Mouse (Mus musculus) large intestine, adult 2 months (tissue): Measurements from ENCODE around the gene Fgfr2. TPM values are rescaled to one million over a fixed set of nuclear protein-coding genes. Genes with fewer than 3 reads are reported as not detected.
"Not testable (repeated sequence)": the region's sequence is repeated elsewhere in the genome, so short reads cannot be mapped to it uniquely, and the experiment has no call there.

Experiments
- DNase-seq: peaks from one replicate; pipeline ENCODE4 v3.0.0-alpha.2; 2012; ENCODE audit warnings: low read depth, low spot score
- WGBS: fragments of 180-500 bp; shearing (Covaris S2); methylation state at CpG from one replicate; pipeline ENCODE4 v1.1.7; 2018; 5-methylcytosine and 5-hydroxymethylcytosine counted together
- polyA plus RNA-seq: library from polyadenylated mRNA; depleted of rRNA; stranded (reverse); fragments of >200 nt; gene quantifications from 2 replicates; pipeline ENCODE4 v1.2.3, GENCODE M21; 2012

The Fgfr2 gene
- polyA plus RNA-seq, 1 experiment, result 35.0 TPM

DNA sequence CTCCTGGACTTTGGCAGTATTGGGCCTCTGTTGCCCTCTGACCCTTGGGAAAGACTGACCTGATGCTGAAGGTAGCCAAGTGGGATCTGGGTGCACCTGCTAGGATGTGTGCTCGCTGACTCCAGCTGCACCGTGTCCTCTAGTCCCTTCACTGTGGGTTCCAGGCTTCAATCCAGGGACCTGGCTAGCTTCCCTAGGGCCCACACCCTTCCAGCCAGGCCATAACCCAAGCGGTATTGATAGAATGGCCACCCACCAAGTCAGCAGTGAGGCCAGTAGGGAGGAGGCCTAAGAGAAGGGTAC, 452.3 kb downstream of the Fgfr2 start:
- no peak for DNase-seq
- WGBS, result 62% methylated on average over 3 of the region's 3 CpGs

DNA sequence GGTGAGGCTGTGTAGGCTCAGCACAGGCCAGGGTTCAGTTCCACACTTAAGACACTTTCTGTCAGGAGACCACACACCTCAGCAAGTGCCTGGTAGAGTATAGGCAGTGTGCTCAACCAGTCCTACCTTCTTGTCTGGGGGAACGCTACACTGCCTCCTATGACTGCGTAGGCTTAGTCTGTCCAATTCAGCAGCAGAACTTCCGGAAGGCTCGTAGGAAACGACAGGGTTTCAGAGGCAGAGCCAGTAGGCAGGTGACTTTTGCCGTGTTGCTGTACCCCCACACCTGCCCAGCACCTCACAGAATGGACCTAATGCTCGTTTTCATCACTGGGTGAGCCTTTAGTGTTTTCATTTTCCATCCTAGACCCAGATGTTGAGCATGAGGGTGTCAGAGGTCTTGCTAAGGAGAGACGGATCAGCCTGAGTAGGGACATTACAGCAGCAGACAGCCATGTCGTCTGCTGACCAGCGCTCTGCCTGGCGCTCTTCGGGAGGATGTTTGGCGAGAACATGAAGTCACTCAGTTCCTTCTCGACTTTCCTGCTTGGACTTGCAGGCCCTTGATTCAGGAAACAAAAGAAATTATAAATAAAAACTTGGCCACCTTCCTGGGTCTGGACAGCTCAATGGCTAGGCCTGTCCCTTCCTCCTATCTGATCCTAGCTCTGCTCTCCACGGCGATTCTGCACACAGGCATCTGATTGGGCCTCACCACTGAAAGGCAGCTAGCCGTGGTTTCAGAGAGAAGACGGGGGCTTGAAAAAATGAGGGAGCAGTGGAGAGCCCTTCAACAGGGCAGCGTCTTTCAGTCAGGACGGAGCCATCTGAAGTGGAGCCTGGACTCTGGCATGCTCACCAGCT, 452.9 kb downstream of the Fgfr2 start:
- 77% methylated on average over 20 of the region's 20 CpGs for WGBS
- no peak for DNase-seq

DNA sequence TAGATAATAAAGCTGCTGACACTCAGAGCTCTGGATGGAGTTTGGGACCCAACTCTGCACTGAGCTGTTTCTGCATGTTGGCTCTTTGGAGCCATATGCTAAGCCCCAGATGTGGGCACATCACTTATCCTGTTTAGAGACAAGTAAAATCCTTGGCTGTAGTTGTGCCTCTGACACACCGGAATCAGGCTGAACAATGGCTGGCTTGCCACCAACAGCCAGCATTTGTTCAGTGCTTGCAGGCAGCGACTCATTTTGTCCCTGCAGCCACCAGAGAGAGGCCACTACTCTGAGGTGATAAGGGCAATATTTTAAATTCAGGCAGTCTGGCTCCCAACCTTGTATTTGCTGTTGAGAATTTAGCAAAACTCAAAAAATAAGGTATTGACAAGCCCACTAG, 454.5 kb downstream of the Fgfr2 start:
- WGBS, result 69% methylated on average over 2 of the region's 2 CpGs

DNA sequence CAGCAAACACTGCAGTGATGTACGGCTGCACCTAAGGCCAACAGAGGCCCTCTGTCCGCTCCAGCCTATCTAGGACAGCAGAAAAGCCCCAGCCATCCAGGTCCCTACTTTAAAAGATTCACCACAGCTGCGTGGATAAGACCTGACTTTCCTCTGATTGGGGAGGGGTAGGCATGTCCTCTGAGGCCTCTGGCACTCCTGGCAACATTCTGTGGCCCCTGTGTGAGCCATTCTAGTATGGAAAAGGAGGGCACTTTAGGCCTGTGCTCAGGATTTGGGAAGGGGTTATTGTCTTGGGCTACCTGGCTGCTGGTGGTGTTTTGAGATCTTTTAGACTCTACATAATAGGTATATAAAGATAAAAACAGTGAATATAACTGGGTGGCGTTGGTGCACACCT, 456.6 kb downstream of the Fgfr2 start:
- no peak for DNase-seq
- WGBS, result 94% methylated on average over 4 of the region's 4 CpGs

More for the DNA sequence above, 454.5 kb downstream of the Fgfr2 start:
- DNase-seq, result no peak

DNA sequence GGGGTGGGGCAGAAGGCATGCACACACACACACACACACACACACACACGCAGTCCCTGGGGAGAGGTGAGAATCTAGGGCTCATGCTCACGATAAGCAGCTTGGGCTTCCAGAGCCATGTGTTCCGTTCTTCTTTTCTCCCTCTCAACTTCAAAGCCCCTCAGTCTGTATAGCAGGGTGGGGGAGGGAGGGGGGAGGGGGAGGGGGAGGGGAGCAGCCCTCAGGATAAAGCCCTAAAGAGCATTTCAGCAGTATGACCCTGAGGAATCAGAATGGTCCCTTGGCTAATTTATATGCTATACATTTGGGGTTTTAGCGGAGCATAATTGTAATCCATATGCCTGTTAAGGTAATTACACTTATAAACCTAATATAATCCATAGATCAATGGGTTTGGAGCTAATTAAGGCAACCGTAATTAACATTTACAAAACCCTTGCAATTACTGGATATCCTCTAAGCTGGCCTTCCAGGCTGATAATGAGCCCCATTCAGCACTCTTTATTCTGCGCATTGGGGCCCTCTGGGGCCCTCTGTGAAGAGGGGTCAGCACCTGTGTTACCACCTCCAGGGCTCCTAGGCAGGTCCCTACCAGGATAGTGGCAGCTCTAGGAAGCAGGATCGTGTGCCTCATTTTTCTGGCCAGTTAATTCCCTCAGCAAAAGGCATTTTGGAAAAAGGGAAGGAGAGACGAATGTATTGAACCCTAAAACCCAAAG, 457.3 kb downstream of the Fgfr2 start:
- WGBS, result 91% methylated on average over 8 of the region's 8 CpGs
- no peak for DNase-seq

DNA sequence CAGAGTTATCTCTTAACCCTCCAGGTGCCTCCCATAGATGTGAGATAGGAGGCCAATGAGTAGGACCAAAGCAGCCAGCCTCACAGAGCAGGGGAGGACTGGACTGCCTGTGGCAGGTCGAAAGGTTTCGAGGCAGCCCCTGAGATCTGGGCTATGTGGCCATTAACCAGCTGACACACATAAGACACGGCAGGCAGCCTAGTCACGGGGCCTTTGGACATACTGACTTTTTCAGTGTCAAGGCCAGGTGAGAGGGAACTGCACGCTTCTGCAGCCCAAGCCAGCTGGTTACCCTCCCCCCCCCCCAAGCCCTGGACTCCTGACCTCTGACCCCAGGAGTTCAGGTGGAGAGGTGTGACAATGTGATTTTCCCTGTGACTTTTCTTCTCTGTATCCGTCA, 458.3 kb downstream of the Fgfr2 start:
- DNase-seq, result no peak
- 81% methylated on average over 6 of the region's 6 CpGs for WGBS

DNA sequence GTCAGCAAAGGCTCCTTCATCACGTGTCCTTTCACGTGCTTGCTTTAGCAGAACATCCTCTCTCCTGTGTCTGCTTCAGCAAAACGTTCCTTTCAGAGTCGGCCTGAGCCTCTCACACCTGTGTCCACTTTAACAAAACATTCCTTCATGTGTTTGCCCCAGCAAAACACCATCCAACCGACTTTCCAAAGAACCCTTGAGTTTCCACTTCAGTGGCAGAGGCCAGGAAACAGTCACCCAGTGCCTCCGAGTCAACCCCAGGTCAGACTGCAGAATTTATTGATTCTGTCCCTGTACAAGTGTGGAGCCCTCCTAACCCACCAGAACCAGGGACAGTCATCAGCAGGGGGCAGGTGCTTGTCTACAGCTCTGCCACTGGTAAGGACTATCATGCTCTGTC, 460.3 kb downstream of the Fgfr2 start:
- 60% methylated on average over 6 of the region's 6 CpGs for WGBS
- DNase-seq, result not testable (repeated sequence)

DNA sequence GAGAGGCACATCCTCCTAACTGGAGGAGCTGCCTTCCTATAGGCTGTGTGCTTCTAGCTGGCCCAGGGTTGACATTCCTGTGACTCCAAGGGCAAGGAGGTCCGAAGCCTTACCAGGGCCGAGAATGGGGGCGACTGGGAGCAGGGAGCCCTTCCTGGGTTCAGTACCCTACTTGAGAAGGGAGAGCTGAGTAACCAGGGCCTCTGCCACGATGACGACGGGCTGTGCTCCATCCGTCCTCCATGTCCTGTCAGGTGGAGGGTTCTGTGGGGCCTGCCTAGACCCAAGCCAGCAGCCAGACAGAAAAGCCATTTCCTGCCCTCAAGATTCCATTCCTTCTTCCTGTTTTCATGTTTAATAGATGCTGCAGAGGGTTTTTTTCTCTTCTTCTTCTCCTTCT, 463.5 kb downstream of the Fgfr2 start:
- no peak for DNase-seq
- 76% methylated on average over 7 of the region's 7 CpGs for WGBS

DNA sequence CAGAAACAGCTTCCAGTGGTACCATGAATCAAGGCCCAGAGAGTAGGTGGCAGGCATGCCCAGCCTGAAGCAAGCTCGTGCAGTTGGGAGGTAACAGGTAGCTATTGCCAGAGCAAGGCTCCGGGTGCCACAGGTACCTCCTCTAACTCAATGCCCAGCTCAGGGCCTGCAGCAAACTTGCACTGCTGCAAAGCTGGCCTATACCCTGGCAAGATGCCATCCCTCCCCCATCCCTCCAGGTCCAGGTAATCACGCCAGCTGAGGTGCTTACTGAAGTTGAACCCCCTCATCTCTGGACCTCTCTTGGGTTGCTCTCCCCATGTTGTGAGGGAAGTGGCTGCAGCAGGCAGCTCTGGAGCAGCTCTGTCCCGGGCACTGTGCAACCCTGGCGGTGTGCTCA, 464.5 kb downstream of the Fgfr2 start:
- WGBS, result 84% methylated on average over 5 of the region's 5 CpGs
- no peak for DNase-seq

DNA sequence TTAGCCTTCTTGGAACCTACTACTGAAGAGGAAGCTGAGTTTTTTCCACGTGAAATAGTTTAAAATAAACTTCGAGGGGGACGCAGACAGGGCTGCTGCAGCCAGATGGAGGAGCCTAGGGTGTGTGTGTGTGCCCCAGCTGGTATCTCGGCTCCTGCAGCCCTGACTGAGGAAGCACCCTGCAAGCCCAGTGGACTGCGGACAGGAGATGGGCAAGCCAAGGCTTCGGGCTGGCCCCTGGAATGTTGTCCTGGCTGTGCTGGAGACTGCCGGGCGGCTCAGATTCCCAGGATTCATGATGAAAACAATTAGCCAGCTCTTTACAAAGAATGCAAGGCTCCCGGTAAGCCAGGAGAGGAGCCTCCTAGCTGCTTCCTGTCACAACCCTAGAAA, 465.1 kb downstream of the Fgfr2 start:
- no peak for DNase-seq

DNA sequence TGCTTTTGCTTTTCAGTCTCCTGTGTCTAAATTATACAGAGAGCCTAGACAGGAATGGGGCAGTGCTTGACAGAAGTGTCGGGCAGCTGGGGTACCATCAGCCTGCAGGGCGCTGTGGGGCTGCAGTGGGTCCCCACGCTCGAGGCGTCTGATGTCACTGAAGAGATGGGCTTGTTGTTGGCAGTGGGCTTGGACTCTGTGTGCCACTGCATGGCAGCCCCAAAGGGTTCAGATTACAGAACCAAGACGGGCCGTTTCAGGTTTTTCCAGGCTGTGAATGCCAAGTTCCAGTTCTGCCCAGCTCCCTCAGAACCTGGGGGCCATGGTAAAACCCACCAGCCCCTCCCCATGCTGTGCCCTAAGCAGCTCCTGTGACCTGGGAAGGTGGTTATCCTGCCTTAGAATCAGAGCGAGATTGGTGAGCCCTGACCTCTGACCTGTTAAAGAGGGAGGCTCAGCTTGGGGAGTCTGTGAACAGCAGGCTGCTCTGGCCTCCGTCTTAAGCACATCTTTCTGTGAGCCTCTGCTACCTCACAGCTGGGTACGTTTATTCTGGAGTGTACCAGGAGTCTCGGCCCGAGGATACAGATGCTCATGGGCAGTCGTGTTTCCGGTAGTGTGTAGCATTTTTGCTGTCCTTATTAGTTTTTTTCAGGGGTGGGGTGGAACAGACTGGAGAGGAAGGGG, 465.6 kb downstream of the Fgfr2 start:
- no peak for DNase-seq
- 71% methylated on average over 14 of the region's 14 CpGs for WGBS

More for the DNA sequence above, 465.1 kb downstream of the Fgfr2 start:
- WGBS, result 50% methylated on average over 9 of the region's 9 CpGs

DNA sequence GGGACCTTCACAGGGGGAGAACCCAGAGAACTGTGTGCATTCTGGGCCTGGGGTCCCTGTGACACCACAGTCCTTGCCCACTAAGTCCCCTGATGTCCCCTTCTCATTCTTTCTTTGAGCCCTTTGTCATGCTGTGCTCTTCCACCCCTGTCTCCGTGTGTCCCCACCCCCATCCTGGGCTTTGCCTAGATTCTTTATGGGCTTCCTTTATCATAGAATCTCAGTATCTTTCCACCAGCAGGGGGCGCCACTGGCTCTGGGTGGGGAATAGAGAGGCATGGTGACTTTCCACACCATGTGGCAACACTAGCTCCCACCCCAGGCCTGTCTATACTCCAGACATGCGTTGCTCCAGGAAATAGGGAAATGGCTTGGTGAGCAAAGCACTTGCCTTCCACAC, 466.6 kb downstream of the Fgfr2 start:
- 0% methylated on average over 3 of the region's 3 CpGs for WGBS
- peak; percentile 81 for DNase-seq

DNA sequence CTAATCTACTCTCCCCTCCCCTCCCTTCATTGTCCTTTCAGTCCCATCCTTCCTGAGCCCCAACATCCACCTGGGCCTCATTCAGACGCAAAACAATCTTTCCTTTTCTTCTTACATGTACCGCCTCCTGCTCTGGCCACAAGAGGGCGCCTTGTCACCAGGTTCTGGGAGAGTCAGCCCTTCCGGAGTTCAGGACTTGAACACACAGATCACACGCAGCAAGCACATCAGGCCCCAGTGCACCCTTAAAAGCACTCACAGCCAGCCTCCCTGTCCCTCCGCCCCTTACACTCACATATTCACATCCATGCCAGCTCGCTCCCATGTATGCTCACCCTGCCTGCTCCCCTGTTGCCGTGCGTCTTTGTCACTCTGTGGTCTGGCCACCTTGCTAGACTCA, 467.1 kb downstream of the Fgfr2 start:
- 15% methylated on average over 9 of the region's 9 CpGs for WGBS
- DNase-seq, result peak; percentile 75

DNA sequence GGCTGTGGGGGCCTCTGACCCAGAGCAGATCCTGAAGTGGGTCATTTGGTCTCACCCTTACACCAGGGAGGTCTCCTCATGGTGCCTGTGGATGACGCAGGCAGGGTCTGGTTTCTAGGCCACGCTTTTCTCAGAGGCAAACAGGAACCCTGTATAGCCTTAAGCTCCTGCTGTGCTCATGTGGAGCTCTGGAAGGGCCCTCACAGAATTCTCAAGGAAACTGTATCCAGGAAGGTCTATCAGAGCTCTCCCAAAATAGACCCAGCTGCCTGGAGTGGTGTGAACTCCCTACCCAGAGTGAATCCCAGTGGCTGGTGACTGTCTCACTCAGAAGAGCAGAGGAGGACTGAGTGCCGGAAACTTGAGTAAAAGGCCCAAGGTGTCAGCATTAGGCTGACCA, 468.7 kb downstream of the Fgfr2 start:
- WGBS, result 97% methylated on average over 3 of the region's 3 CpGs
- DNase-seq, result no peak

DNA sequence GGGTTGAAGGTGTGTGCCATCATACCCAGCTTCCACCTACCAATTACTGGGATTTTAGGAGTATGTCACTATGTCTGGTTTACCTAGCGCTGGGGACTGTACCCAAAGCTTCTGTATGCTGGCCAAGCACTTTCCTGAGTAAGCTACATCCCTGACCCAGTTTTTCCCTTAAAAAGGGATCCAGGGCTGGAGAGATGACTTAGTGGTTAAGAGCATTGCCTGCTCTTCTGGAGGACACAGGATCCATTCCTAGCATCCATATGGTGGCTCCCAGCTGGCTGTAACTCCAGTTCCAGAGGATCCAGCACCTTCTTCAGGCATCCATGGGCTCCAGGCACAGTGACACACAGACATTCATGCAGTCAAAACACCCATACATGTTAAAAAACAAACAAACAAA, 476.6 kb downstream of the Fgfr2 start:
- WGBS, result 96% methylated on average over 1 of the region's 1 CpGs
- no peak for DNase-seq

DNA sequence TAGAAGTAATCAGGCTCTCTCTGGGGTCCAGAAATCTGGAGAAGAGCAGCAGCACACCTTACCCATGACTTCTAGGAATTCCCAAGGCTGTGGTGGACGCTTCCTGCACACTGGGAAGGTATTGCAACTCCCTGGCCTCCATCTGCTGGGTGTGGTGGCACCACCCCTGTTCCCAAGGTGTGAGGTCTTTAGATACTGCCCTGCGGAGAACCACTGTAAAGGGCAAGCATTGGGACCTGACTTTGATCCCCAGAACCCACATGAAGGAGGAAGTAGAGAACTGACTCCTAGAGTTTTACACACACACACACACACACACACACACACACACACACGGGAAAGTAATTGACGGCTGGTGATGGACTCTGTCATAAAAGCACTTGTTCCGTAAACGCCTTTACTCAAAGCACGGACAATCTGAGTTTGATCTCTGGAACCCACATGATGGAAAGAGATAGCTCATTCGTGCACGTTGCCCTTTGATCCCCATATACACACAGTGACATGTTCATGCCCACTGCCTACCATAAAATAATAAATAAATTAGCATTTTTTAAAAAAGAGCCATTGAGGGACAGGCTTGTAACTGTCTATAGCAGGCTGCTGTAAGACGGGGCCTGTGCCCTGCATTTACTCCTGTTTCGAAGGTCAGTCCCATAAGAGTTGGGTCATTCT, 478.4 kb downstream of the Fgfr2 start:
- 33% methylated on average over 11 of the region's 11 CpGs for WGBS

DNA sequence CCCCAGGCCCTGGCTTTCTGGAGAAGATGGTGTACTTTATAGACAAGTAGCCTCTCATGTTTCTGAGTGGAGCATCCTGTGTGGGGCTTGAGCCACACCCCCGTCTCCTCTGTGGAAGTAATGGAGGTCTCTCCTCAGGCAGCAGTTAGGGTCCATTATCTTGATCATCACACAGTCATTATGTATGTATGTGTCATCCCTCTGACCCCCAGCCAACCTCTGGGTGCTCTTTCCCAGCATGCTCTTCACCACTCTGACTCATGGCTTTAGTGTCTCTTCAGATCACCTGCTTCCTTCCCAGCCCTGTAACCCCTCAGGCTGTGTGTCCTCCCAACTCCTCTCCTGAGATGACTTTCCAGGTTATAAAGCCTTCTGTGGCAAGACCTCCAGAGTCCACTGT, 481.5 kb downstream of the Fgfr2 start:
- WGBS, result 96% methylated on average over 1 of the region's 1 CpGs
- no peak for DNase-seq

More for the DNA sequence above, 478.4 kb downstream of the Fgfr2 start:
- DNase-seq, result peak; percentile 74

DNA sequence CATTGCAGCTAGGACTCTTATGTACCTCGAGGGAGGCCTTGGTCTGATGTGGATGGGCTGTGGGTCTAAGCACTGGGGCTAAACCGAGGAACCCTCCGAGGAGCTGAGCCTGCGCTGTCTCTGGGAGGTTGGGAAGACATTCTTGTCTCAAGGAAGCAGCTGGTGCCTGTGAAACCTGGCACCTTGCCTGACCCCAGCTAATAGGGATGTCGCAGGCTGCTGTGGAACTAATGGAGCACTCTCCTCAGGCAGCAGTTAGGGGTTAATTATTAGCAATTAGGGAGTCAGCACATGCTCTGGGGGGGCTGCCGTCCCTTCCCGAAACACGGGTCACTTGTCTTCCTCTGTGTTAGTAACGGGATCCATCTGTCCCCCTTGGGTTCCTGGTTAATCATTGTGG, 482.2 kb downstream of the Fgfr2 start:
- DNase-seq, result no peak
- WGBS, result 67% methylated on average over 9 of the region's 9 CpGs

DNA sequence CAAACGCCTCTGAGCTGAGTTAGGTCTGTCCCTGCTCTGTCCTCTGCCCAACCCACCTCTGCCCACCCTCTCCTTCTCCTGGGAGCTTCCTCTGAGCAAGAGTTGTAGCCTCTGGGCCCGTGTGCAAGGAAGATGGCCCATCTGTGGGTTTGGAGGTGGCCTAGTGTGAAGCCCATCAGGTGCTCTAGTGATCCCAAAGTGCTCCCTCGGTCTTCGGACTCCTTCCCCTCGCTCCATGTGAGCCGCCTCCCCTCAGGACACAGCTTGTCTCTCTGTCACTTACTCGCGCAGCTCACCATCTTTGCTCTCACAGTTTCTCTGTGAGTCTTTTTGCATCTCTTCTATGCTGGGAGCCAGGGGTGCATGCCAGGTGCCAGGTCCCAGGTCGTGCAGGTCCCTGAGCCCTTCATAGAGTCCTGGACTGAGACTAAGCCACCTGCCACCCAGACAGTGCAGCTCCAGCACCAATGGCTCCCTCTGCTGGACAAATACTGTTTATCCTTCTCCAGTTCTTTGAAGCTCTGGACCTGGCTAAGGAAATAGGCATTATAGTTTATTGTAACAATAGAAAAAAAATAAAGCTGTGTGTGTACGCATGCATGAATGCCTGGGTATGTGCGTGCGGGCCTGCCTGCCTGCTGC, 484.6 kb downstream of the Fgfr2 start:
- WGBS, result 56% methylated on average over 12 of the region's 12 CpGs
- peak; percentile 45 for DNase-seq

DNA sequence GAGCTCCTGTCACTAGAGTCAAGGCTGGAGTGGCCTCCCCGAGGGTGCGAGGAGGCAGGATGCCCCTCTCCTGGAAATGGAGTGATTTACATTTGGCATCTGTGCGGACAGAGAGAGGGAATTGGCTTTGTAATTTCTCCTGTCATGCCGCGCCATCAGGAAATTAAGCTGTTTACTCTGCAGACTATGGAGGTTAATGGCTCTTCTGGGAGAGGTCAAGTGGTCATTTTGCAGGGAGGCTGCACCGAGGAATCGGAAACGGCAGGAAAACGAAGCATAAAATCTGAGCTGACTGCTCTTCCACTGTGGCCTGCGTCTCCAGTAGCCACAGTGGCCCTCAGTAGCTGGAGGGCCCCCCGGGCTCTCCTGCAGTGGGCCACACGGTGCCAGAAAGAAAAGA, 485.9 kb downstream of the Fgfr2 start:
- no peak for DNase-seq
- WGBS, result 51% methylated on average over 12 of the region's 12 CpGs
